Mouse (Mus musculus) ES-E14 (cell line): Measurements from ENCODE around the gene Ust. TPM values are rescaled to one million over a fixed set of nuclear protein-coding genes. Genes with fewer than 3 reads are reported as not detected.

Experiments used
- DNase-seq: peaks from one replicate; pipeline ENCODE4 v3.0.0-alpha.2; 2013; ENCODE audit warnings: low read depth, low spot score
- H3K27ac ChIP-seq: 2 replicates; pipeline ENCODE4 v1.5.1; 2012; ENCODE audit warnings: low read depth, mild to moderate bottlenecking, low read length, moderate library complexity, mixed read lengths; ENCODE audit not compliant: poor library complexity, insufficient read depth, severe bottlenecking
- H3K36me3 ChIP-seq: 2 replicates; pipeline ENCODE4 v1.6.1; 2012; ENCODE audit warnings: mild to moderate bottlenecking, low read length, moderate library complexity, mixed read lengths; ENCODE audit not compliant: control insufficient read depth, poor library complexity, insufficient read depth, severe bottlenecking
- H3K4me1 ChIP-seq, 2 experiments: fragments of 150-350 bp in 1 of 2; sonication (generic) in 1 of 2; 2 replicates each; pipeline ENCODE4 v1.6.1; 2012; ENCODE audit warnings: low read length in 2 of 2, mild to moderate bottlenecking in 1 of 2, mixed read lengths in 1 of 2; ENCODE audit not compliant: control insufficient read depth in 2 of 2, insufficient read depth in 2 of 2, poor library complexity in 1 of 2
- H3K4me3 ChIP-seq, 2 experiments: fragments of 150-350 bp in 1 of 2; sonication (generic) in 1 of 2; 2 replicates each; pipeline ENCODE4 v1.5.1; 2012; ENCODE audit warnings: low read length in 2 of 2, low read depth in 1 of 2, mild to moderate bottlenecking in 1 of 2, mixed read lengths in 1 of 2; ENCODE audit not compliant: insufficient read depth in 1 of 2, poor library complexity in 1 of 2, severe bottlenecking in 1 of 2
- H3K9ac ChIP-seq: 2 replicates; pipeline ENCODE4 v1.6.1; 2012; ENCODE audit warnings: low read depth, mild to moderate bottlenecking, low read length, mixed read lengths; ENCODE audit not compliant: poor library complexity, insufficient read depth, severe bottlenecking
- H3K9me3 ChIP-seq: fragments of 150-350 bp; sonication (generic); 2 replicates; pipeline ENCODE4 v1.6.1; 2012; ENCODE audit warnings: low read depth, mild to moderate bottlenecking, low read length; ENCODE audit not compliant: control insufficient read depth, insufficient read depth
- CHD2 ChIP-seq: IDR thresholded peaks from 2 replicates; pipeline ENCODE4 v1.6.1; 2014; ENCODE audit warnings: mild to moderate bottlenecking, low read depth, low read length, inconsistent platforms
- HCFC1 ChIP-seq: IDR thresholded peaks from 2 replicates; pipeline ENCODE4 v1.6.1; 2012; ENCODE audit warnings: low read length, inconsistent platforms, borderline replicate concordance; ENCODE audit not compliant: insufficient read depth
- MAFK ChIP-seq: IDR thresholded peaks from 2 replicates; pipeline ENCODE4 v1.6.1; 2014; ENCODE audit warnings: mild to moderate bottlenecking, low read depth, low read length, inconsistent platforms; ENCODE audit not compliant: insufficient read depth
- ZC3H11A ChIP-seq: IDR thresholded peaks from 2 replicates; pipeline ENCODE4 v1.6.1; 2012; ENCODE audit warnings: low read depth, mild to moderate bottlenecking, inconsistent platforms, low read length, borderline replicate concordance
- ZNF384 ChIP-seq: IDR thresholded peaks from 2 replicates; pipeline ENCODE4 v1.6.1; 2012; ENCODE audit warnings: low read depth, low read length, inconsistent platforms
- in situ Hi-C, 2 experiments: fragments of 600-800 bp; cut with MboI; formaldehyde crosslinking; loops; one replicate each; pipeline ENCODE4 v1.15.1; 2025; ENCODE audit warnings: low sequenced_read_pairs in 2 of 2, inconsistent platforms in 1 of 2; ENCODE audit not compliant: unreplicated experiment in 2 of 2
- total RNA-seq: library from RNA; depleted of rRNA; stranded (reverse); fragments of 300-350 nt; gene quantifications from 2 replicates; pipeline ENCODE4 v1.2.3, GENCODE M21; 2012

The Ust gene
- total RNA-seq, 1 experiment: 4.9 TPM

DNA sequence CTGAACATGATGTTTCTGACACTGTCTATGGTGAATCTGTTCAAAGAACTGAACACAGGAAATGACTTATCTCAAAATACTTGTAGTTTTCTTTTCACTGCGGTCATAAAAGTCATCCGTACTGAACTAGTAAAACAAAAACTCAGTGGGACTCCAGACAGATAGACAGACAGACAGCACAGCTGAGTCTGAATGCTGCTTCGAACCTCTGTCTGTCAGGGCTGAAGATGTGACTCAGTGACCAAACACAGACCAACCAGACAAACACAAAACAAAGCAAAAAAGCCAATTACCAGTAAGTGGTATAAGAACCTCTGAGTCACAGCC lies 12.4 kb downstream of the Ust start:
- H3K4me3 ChIP-seq: no peak overlapping the region
- TF ChIP-seq MAFK: no peak
- no peak for TF ChIP-seq ZC3H11A
- no peak for TF ChIP-seq CHD2
- TF ChIP-seq ZNF384: no peak
- TF ChIP-seq HCFC1: no peak
- H3K4me1 ChIP-seq: peaks cover 0 to 2% of the 10 kb centered on the region in 2 experiments; a peak in 2 of 4 replicates
- no peaks in the 10 kb centered on the region for H3K9me3 ChIP-seq
- DNase-seq: no peak
- no peak overlapping the region for H3K27ac ChIP-seq
- no peaks in the 10 kb centered on the region for H3K36me3 ChIP-seq
- H3K9ac ChIP-seq: no peak overlapping the region
- in situ Hi-C loops: no loop called here

DNA sequence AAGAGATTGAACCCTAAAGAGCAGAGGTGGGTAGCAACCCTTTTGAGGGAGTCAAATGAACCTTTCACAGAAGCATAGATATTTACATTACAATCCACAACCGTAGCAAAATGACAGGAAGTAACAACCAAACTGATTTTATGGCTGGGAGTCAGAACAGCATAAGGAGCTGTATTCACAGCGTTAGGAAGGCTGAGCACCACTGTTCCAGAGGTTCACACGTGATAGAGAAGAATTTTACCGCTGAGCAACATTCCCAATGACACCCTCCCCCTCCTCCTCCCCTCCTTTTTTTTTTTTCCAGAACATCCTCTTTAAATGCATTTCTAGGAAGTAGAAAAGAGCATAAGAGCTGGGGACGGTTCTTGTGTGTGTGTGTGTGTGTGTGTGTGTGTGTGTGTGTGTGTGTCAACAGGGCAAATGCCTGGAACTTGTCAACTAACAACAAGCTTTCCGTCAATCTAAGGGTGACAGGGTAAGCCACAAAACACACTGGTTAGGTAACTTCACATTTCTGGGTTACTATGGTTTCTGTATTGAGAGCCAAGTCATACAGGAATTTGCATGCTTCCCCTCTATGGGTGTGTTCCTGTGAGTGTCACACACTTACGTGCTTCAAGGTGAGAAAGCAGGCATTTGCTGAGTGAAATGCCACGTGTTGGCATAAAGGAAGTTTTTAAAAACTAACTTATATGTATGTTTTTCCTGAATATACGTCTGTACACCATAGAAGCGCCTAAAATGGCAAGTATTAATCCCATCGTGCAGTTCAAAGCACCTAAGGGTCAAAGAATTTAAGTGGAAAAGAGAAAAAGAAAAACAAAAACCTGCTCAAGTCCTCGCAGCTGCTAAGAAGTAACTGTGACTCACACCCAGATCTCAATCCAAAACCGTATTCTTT lies 13.0 kb downstream of the Ust start:
- H3K9ac ChIP-seq: no peak overlapping the region
- H3K27ac ChIP-seq: no peak overlapping the region
- H3K4me3 ChIP-seq: no peak overlapping the region
- DNase-seq: no peak
- H3K4me1 ChIP-seq: peaks cover 0 to 2% of the 10 kb centered on the region in 2 experiments; a peak in 2 of 4 replicates
- TF ChIP-seq MAFK (no peak), HCFC1 (no peak), CHD2 (no peak), ZC3H11A (no peak), ZNF384 (no peak)
- in situ Hi-C loops: no loop called here
- no peaks in the 10 kb centered on the region for H3K36me3 ChIP-seq
- no peaks in the 10 kb centered on the region for H3K9me3 ChIP-seq

- Histone ChIP-seq H3K36me3 (no peaks in the 10 kb centered on the region), H3K4me1 (peaks cover 0 to 2% of the 10 kb centered on the region in 2 experiments; a peak in 2 of 4 replicates), H3K9ac (no peak overlapping the region), H3K4me3 (no peak overlapping the region), H3K27ac (no peak overlapping the region), H3K9me3 (no peaks in the 10 kb centered on the region)
- TF ChIP-seq MAFK (no peak), ZC3H11A (no peak), ZNF384 (no peak), HCFC1 (no peak), CHD2 (no peak)
- in situ Hi-C loops: no loop called here
- no peak for DNase-seq
Observed at GRCm38 (mm10) chr10:8504832-8505231, 13.8 kb downstream of the Ust start.

DNA sequence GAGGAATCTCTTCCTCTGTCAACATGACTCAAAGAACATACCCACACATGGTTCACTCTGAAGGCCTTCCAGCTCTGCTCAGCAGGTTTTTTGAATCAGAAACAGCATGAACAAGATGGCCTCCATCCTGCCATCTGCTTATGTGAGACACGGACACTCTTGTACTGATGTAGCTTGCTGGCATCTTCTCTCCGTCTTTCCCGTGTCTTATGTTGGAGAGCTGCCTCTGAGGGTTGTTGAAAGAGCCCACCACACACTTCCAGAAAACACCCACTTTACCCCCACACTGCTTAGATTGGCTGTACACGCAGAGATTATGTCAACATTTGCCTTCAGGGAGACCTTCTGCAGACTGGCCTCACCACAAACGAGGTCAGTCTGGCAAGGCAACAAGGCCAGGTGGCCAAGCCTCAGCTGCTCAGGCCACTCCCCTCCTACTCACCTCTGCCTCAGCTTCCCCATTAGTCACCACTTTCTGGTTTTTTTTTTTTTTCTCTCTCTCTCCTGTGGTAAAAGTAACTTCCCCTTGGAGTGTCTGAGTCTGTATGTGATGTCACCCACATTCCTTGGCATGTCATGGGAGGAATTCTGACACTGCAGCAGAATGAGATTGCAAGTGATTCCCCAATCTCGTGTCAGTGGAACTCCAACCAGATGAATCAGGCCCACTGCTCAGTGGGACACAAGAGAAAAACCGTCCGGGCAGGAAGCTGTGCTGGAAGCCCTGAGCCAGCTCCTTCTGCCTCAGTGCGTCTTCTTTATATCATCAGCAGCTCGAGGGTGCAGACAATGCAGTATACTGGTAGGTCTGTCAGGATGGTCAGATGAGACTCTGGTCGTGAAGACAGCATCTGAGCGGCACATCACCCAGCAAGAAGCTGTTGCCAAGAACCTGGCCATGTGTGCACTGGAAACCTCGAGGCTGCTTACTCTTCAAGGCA lies 19.4 kb downstream of the Ust start:
- no peaks in the 10 kb centered on the region for H3K36me3 ChIP-seq
- H3K4me3 ChIP-seq: no peak overlapping the region
- no peak for DNase-seq
- H3K4me1 ChIP-seq: no peaks in the 10 kb centered on the region
- no peak overlapping the region for H3K9ac ChIP-seq
- H3K27ac ChIP-seq: no peak overlapping the region
- H3K9me3 ChIP-seq: no peaks in the 10 kb centered on the region
- TF ChIP-seq MAFK (no peak), ZC3H11A (no peak), CHD2 (no peak), HCFC1 (no peak), ZNF384 (no peak)
- in situ Hi-C loops: no loop called here
